Comparison of ENCODE assay signal across 10 mouse cellular contexts in genomic region chr11:69443328-69443727, GRCm38 (mm10). TPM values are rescaled to one million over a fixed set of nuclear protein-coding genes. Genes with fewer than 3 reads are reported as not detected.
DNase-seq lines count a peak whose midpoint lies in the region; ATAC-seq and TF ChIP-seq lines count a peak whose summit lies in the region.
"Had no signal": no experiment of that assay in that cellular context is flagged by ENCODE, and none has a peak within 500 bp of the region (broad histone marks: within the 10 kb centered on the region; RNA-seq: fewer than 3 reads in every experiment).

No protein-coding gene starts in this region.

- no peaks in the 10 kb centered on the region for H3K9me3 ChIP-seq in liver, postnatal 0 days (ENCODE audit: low read length)
- no peaks in the 10 kb centered on the region for H3K9me3 ChIP-seq in liver, embryonic 12.5 days (replicated peaks)
- no peaks in the 10 kb centered on the region for H3K9me3 ChIP-seq in embryonic facial prominence, embryonic 14.5 days (ENCODE audit: control insufficient read depth, low read length)
- H3K9me3 ChIP-seq in stomach, postnatal 0 days (ENCODE audit: control insufficient read depth, low read length): no peaks in the 10 kb centered on the region
- no peaks in the 10 kb centered on the region for H3K9me3 ChIP-seq in hindbrain, embryonic 14.5 days (ENCODE audit: control insufficient read depth, low read length)

- no peak overlapping the region for H3K4me2 ChIP-seq in liver, postnatal 0 days (ENCODE audit: low read depth, low read length)
- H3K4me2 ChIP-seq in liver, embryonic 12.5 days: no peak overlapping the region
- no peak overlapping the region for H3K4me2 ChIP-seq in embryonic facial prominence, embryonic 14.5 days (ENCODE audit: low read depth, low read length)
- H3K4me2 ChIP-seq in stomach, postnatal 0 days (replicated peaks; ENCODE audit: low read depth): no peak overlapping the region
- H3K4me2 ChIP-seq in hindbrain, embryonic 14.5 days (replicated peaks): no peak overlapping the region

- 27% methylated on average over 5 of the region's 5 CpGs for WGBS in liver, postnatal 0 days (ENCODE audit: insufficient replicate concordance)
- WGBS in liver, embryonic 12.5 days (ENCODE audit: insufficient replicate concordance): 37% methylated on average over 5 of the region's 5 CpGs
- WGBS in embryonic facial prominence, embryonic 14.5 days: 28% methylated on average over 5 of the region's 5 CpGs
- WGBS in stomach, postnatal 0 days: 4% methylated on average over 5 of the region's 5 CpGs
- WGBS in hindbrain, embryonic 14.5 days: 58% methylated on average over 5 of the region's 5 CpGs

- no peak for TF ChIP-seq CTCF in liver, postnatal 0 days (IDR thresholded peaks at IDR 0.05; ENCODE audit: low read depth)
- TF ChIP-seq CTCF in stomach, postnatal 0 days (IDR thresholded peaks at IDR 0.05; ENCODE audit: low read depth): no peak

- no peak overlapping the region for H3K27ac ChIP-seq in liver, postnatal 0 days (ENCODE audit: low read depth)
- no peak overlapping the region for H3K27ac ChIP-seq in liver, embryonic 12.5 days
- H3K27ac ChIP-seq in embryonic facial prominence, embryonic 14.5 days (replicated peaks; ENCODE audit: low read depth, low read length): no peak overlapping the region
- peak overlapping the region; percentile 25; the same call in 1 of the 2 replicates for H3K27ac ChIP-seq in stomach, postnatal 0 days (replicated peaks)
- H3K27ac ChIP-seq in hindbrain, embryonic 14.5 days: no peak overlapping the region

- no peak overlapping the region for H3K4me3 ChIP-seq in liver, postnatal 0 days (ENCODE audit: low read depth, low read length)
- no peak overlapping the region for H3K4me3 ChIP-seq in liver, embryonic 12.5 days
- H3K4me3 ChIP-seq in embryonic facial prominence, embryonic 14.5 days (ENCODE audit: low read depth, low read length): no peak overlapping the region
- no peak overlapping the region for H3K4me3 ChIP-seq in stomach, postnatal 0 days (ENCODE audit: low read depth, low read length)
- no peak overlapping the region for H3K4me3 ChIP-seq in hindbrain, embryonic 14.5 days (replicated peaks; ENCODE audit: low read length)
- H3K4me3 ChIP-seq: megakaryocyte, embryonic 14.5 days had no signal

- no peaks in the 10 kb centered on the region for H3K36me3 ChIP-seq in liver, postnatal 0 days (replicated peaks; ENCODE audit: insufficient read depth, low read length)
- H3K36me3 ChIP-seq in liver, embryonic 12.5 days: no peaks in the 10 kb centered on the region
- no peaks in the 10 kb centered on the region for H3K36me3 ChIP-seq in embryonic facial prominence, embryonic 14.5 days (ENCODE audit: control insufficient read depth, insufficient read depth, low read length)
- no peaks in the 10 kb centered on the region for H3K36me3 ChIP-seq in stomach, postnatal 0 days (ENCODE audit: control insufficient read depth, insufficient read depth, low read length)
- H3K36me3 ChIP-seq in hindbrain, embryonic 14.5 days (replicated peaks; ENCODE audit: control insufficient read depth, insufficient read depth): no peaks in the 10 kb centered on the region

- TF ChIP-seq EP300 in liver, postnatal 0 days (IDR thresholded peaks at IDR 0.05; ENCODE audit: low read depth): no peak
- TF ChIP-seq EP300 in stomach, postnatal 0 days (optimal IDR thresholded peaks at IDR 0.05): no peak

- no peak overlapping the region for H3K9ac ChIP-seq in liver, postnatal 0 days (replicated peaks)
- no peak overlapping the region for H3K9ac ChIP-seq in liver, embryonic 12.5 days
- H3K9ac ChIP-seq in embryonic facial prominence, embryonic 14.5 days (ENCODE audit: low read depth, low read length): no peak overlapping the region
- H3K9ac ChIP-seq in stomach, postnatal 0 days (ENCODE audit: low read length): no peak overlapping the region
- H3K9ac ChIP-seq in hindbrain, embryonic 14.5 days: no peak overlapping the region

- no peaks in the 10 kb centered on the region; the same call in 1 of the 2 replicates for H3K27me3 ChIP-seq in liver, postnatal 0 days (ENCODE audit: insufficient read depth, low read length)
- peaks cover 5% of the 10 kb centered on the region for H3K27me3 ChIP-seq in liver, embryonic 12.5 days (replicated peaks)
- no peaks in the 10 kb centered on the region for H3K27me3 ChIP-seq in embryonic facial prominence, embryonic 14.5 days (replicated peaks; ENCODE audit: control insufficient read depth, insufficient read depth, low read length)
- H3K27me3 ChIP-seq in stomach, postnatal 0 days (ENCODE audit: control insufficient read depth, insufficient read depth, low read length): no peaks in the 10 kb centered on the region
- H3K27me3 ChIP-seq in hindbrain, embryonic 14.5 days (ENCODE audit: control insufficient read depth, insufficient read depth, low read length): no peaks in the 10 kb centered on the region

- intact Hi-C loops in gastrocnemius, postnatal 36 days (cut with DNase I): loop anchor here (10.0 kb wide), 1 partner anchor 51 kb away; no protein-coding TSS in a partner anchor

- DNase-seq in liver, postnatal 0 days: no peak
- peak; percentile 69 for DNase-seq in embryonic facial prominence, embryonic 14.5 days (ENCODE audit: low spot score)
- DNase-seq in kidney, postnatal 4 days: peak; percentile 48 to 61
- DNase-seq in stomach, postnatal 0 days (ENCODE audit: low spot score): peak; percentile 49
- no peak for DNase-seq in hindbrain, embryonic 14.5 days (ENCODE audit: low spot score)
- no peak for DNase-seq in B cell, adult 2 months
- DNase-seq in gastrocnemius, postnatal 36 days: no peak
- DNase-seq: gastrocnemius, postnatal 10 days had no signal

- ATAC-seq in liver, postnatal 0 days: peak; percentile 43; the same call in 1 of the 2 replicates
- no peak for ATAC-seq in liver, embryonic 12.5 days
- ATAC-seq in embryonic facial prominence, embryonic 14.5 days (ENCODE audit: low read depth): no peak
- ATAC-seq in stomach, postnatal 0 days (ENCODE audit: low FRiP score, low TSS enrichment): peak; percentile 92
- ATAC-seq in hindbrain, embryonic 14.5 days (ENCODE audit: low FRiP score): no peak

- no peaks in the 10 kb centered on the region for H3K4me1 ChIP-seq in liver, postnatal 0 days (ENCODE audit: insufficient read depth)
- no peaks in the 10 kb centered on the region for H3K4me1 ChIP-seq in liver, embryonic 12.5 days
- no peaks in the 10 kb centered on the region for H3K4me1 ChIP-seq in embryonic facial prominence, embryonic 14.5 days (ENCODE audit: control insufficient read depth, insufficient read depth, low read length)
- H3K4me1 ChIP-seq in stomach, postnatal 0 days (replicated peaks; ENCODE audit: control insufficient read depth, insufficient read depth): no peaks in the 10 kb centered on the region
- H3K4me1 ChIP-seq in hindbrain, embryonic 14.5 days (replicated peaks; ENCODE audit: control insufficient read depth, insufficient read depth, low read length): peaks cover 4% of the 10 kb centered on the region; the same call in 1 of the 2 replicates

RNA-seq across cellular contexts. Expression of gene Kdm6b, which starts 29.9 kb away (rescaled TPM):
- 7.4 and 8.2 TPM in 2 replicates for polyA plus RNA-seq in liver, postnatal 0 days (2015; fragmentation: Nextera tagmentation; extraction: Ambion mirVana)
- polyA plus RNA-seq in liver, embryonic 12.5 days (2016; fragmentation: Nextera tagmentation; extraction: Ambion mirVana): 7.1 and 7.5 TPM in 2 replicates
- polyA plus RNA-seq in embryonic facial prominence, embryonic 14.5 days (2014; fragmentation: Nextera tagmentation; extraction: Ambion mirVana): 24.2 and 24.3 TPM in 2 replicates
- polyA plus RNA-seq in stomach, postnatal 0 days (2015; fragmentation: Nextera tagmentation; extraction: Ambion mirVana): 12.9 and 13.1 TPM in 2 replicates
- polyA plus RNA-seq in hindbrain, embryonic 14.5 days (2014; fragmentation: Nextera tagmentation; extraction: Ambion mirVana): 26.8 and 33.0 TPM in 2 replicates
- total RNA-seq in gastrocnemius, postnatal 36 days (2021): 10 to 100 TPM; 23.0 to 27.2 TPM

RNA-seq across cellular contexts. Expression of gene Tmem88, which starts 45.3 kb away (rescaled TPM):
- polyA plus RNA-seq in liver, postnatal 0 days (2015; fragmentation: Nextera tagmentation; extraction: Ambion mirVana): 12.3 and 14.0 TPM in 2 replicates
- 14.4 and 15.4 TPM in 2 replicates for polyA plus RNA-seq in liver, embryonic 12.5 days (2016; fragmentation: Nextera tagmentation; extraction: Ambion mirVana)
- 19.2 and 21.0 TPM in 2 replicates for polyA plus RNA-seq in embryonic facial prominence, embryonic 14.5 days (2014; fragmentation: Nextera tagmentation; extraction: Ambion mirVana)
- 14.9 and 17.8 TPM in 2 replicates for polyA plus RNA-seq in stomach, postnatal 0 days (2015; fragmentation: Nextera tagmentation; extraction: Ambion mirVana)
- polyA plus RNA-seq in hindbrain, embryonic 14.5 days (2014; fragmentation: Nextera tagmentation; extraction: Ambion mirVana): 5.4 and 7.7 TPM in 2 replicates
- 1 to 10 TPM; 6.3 to 7.9 TPM for total RNA-seq in gastrocnemius, postnatal 36 days (2021)

RNA-seq across cellular contexts. Expression of gene Cyb5d1, which starts 47.9 kb away (rescaled TPM):
- polyA plus RNA-seq in liver, postnatal 0 days (2015; fragmentation: Nextera tagmentation; extraction: Ambion mirVana): 4.7 and 5.4 TPM in 2 replicates
- polyA plus RNA-seq in liver, embryonic 12.5 days (2016; fragmentation: Nextera tagmentation; extraction: Ambion mirVana): 15.1 and 15.7 TPM in 2 replicates
- polyA plus RNA-seq in embryonic facial prominence, embryonic 14.5 days (2014; fragmentation: Nextera tagmentation; extraction: Ambion mirVana): 23.8 and 24.2 TPM in 2 replicates
- 9.1 and 9.5 TPM in 2 replicates for polyA plus RNA-seq in stomach, postnatal 0 days (2015; fragmentation: Nextera tagmentation; extraction: Ambion mirVana)
- 23.9 and 26.7 TPM in 2 replicates for polyA plus RNA-seq in hindbrain, embryonic 14.5 days (2014; fragmentation: Nextera tagmentation; extraction: Ambion mirVana)
- 10 to 100 TPM; 24.6 to 26.2 TPM for total RNA-seq in gastrocnemius, postnatal 36 days (2021)

RNA-seq across cellular contexts. Expression of gene Naa38, which starts 48.0 kb away (rescaled TPM):
- 83.7 and 83.9 TPM in 2 replicates for polyA plus RNA-seq in liver, postnatal 0 days (2015; fragmentation: Nextera tagmentation; extraction: Ambion mirVana)
- polyA plus RNA-seq in liver, embryonic 12.5 days (2016; fragmentation: Nextera tagmentation; extraction: Ambion mirVana): 111 and 119 TPM in 2 replicates
- 160 and 177 TPM in 2 replicates for polyA plus RNA-seq in embryonic facial prominence, embryonic 14.5 days (2014; fragmentation: Nextera tagmentation; extraction: Ambion mirVana)
- 153 and 170 TPM in 2 replicates for polyA plus RNA-seq in stomach, postnatal 0 days (2015; fragmentation: Nextera tagmentation; extraction: Ambion mirVana)
- 117 and 130 TPM in 2 replicates for polyA plus RNA-seq in hindbrain, embryonic 14.5 days (2014; fragmentation: Nextera tagmentation; extraction: Ambion mirVana)
- total RNA-seq in gastrocnemius, postnatal 36 days (2021): 10 to 100 TPM; 58.8 to 67.0 TPM

Comparison
In these comparisons a context has a peak if more than half of its experiments do, and no peak if none do; other contexts are left out.
1. ATAC-seq: peak in liver, postnatal 0 days (single experiment) and stomach, postnatal 0 days (single experiment); none in liver, embryonic 12.5 days (single experiment), embryonic facial prominence, embryonic 14.5 days (single experiment) and hindbrain, embryonic 14.5 days (single experiment).
2. DNase-seq: peak in embryonic facial prominence, embryonic 14.5 days (single experiment), kidney, postnatal 4 days (2 of 2) and stomach, postnatal 0 days (single experiment); none in liver, postnatal 0 days (single experiment), hindbrain, embryonic 14.5 days (single experiment), B cell, adult 2 months (0 of 2) and gastrocnemius, postnatal 36 days (0 of 2).